Mouse (Mus musculus) limb, embryonic 13.5 days (tissue): ENCODE results near the gene Pgbd1. TPM values are rescaled to one million over a fixed set of nuclear protein-coding genes. Genes with fewer than 3 reads are reported as not detected.

Source experiments
- ATAC-seq: fragments of 200-750 bp; cut with Nextera tagmentation; 2 replicates; pipeline ENCODE4 v1.8.0; 2017; ENCODE audit warnings: low read depth, moderate number of reproducible peaks, moderate TSS enrichment; ENCODE audit not compliant: low FRiP score
- H3K27ac ChIP-seq: fragments of 300-500 bp; sonication (generic); 2 replicates; pipeline ENCODE4 v1.5.1; 2015; ENCODE audit warnings: inconsistent platforms, mild to moderate bottlenecking, moderate library complexity
- H3K27me3 ChIP-seq: fragments of 300-500 bp; sonication (generic); 2 replicates; pipeline ENCODE4 v1.6.1; 2015; ENCODE audit warnings: mild to moderate bottlenecking, inconsistent platforms
- H3K36me3 ChIP-seq: fragments of 300-500 bp; sonication (generic); 2 replicates; pipeline ENCODE4 v1.6.1; 2015; ENCODE audit warnings: inconsistent platforms, mild to moderate bottlenecking, moderate library complexity
- H3K4me1 ChIP-seq: fragments of 300-500 bp; sonication (generic); 2 replicates; pipeline ENCODE4 v1.6.1; 2015; ENCODE audit warnings: inconsistent platforms
- H3K4me2 ChIP-seq: fragments of 300-500 bp; sonication (generic); replicated peaks from 2 replicates; pipeline ENCODE4 v1.6.1; 2015; ENCODE audit warnings: inconsistent platforms, mild to moderate bottlenecking, moderate library complexity
- H3K4me3 ChIP-seq: fragments of 300-500 bp; sonication (generic); 2 replicates; pipeline ENCODE4 v1.5.1; 2015; ENCODE audit warnings: moderate library complexity, mild to moderate bottlenecking, inconsistent platforms
- H3K9ac ChIP-seq: fragments of 300-500 bp; sonication (generic); 2 replicates; pipeline ENCODE4 v1.6.1; 2015; ENCODE audit warnings: mild to moderate bottlenecking, inconsistent platforms
- H3K9me3 ChIP-seq: fragments of 300-500 bp; sonication (generic); 2 replicates; pipeline ENCODE4 v1.6.1; 2016; ENCODE audit warnings: inconsistent platforms
- WGBS: fragments of 180-500 bp; shearing (Covaris S2); methylation state at CpG from one replicate; pipeline ENCODE4 v1.1.7; 2015; 5-methylcytosine and 5-hydroxymethylcytosine counted together
- polyA plus RNA-seq: library from polyadenylated mRNA; unstranded; fragments of >200 nt; fragmentation: Nextera tagmentation; extraction: Ambion mirVana; gene quantifications from 2 replicates; pipeline ENCODE4 v1.2.1, GENCODE M21; 2015

Pgbd1 gene
- polyA plus RNA-seq, 1 experiment from 2014 or later = 3.7 TPM

GRCm38 (mm10) chr13:21453042-21453441, 12.2 kb upstream of the Pgbd1 start:
- peak overlapping the region; percentile 78 for H3K4me3 ChIP-seq
- peak overlapping the region; percentile 67 for H3K27ac ChIP-seq
- H3K36me3 ChIP-seq = peaks cover 23% of the 10 kb centered on the region
- peaks cover 12% of the 10 kb centered on the region for H3K4me1 ChIP-seq
- H3K9ac ChIP-seq = peak overlapping the region; percentile 81
- H3K9me3 ChIP-seq = no peaks in the 10 kb centered on the region
- WGBS = 2% methylated on average over 13 of the region's 13 CpGs
- H3K27me3 ChIP-seq = 0 out of 2 replicates have a peak, but pooled peaks cover 4% of the 10 kb centered on the region
- no peak; the same call in 1 of the 2 replicates for ATAC-seq
- peak overlapping the region; percentile 75 for H3K4me2 ChIP-seq

- WGBS = 88% methylated on average over 16 of the region's 16 CpGs
- Histone ChIP-seq H3K27ac (no peak overlapping the region), H3K9me3 (no peaks in the 10 kb centered on the region), H3K36me3 (peaks cover 70% of the 10 kb centered on the region), H3K4me3 (no peak overlapping the region), H3K4me1 (peaks cover 12% of the 10 kb centered on the region), H3K9ac (no peak overlapping the region), H3K4me2 (no peak overlapping the region), H3K27me3 (no peaks in the 10 kb centered on the region)
- no peak for ATAC-seq
These were observed 7.2 kb upstream of the Pgbd1 start for GRCm38 (mm10) chr13:21447856-21448614.

GRCm38 (mm10) chr13:21446796-21447195, 5.9 kb upstream of the Pgbd1 start:
- peaks cover 71% of the 10 kb centered on the region for H3K36me3 ChIP-seq

GRCm38 (mm10) chr13:21441207-21441572, 332 bp upstream of the Pgbd1 start:
- Histone ChIP-seq H3K4me1 (peaks cover 5% of the 10 kb centered on the region), H3K4me2 (peak overlapping the region; percentile 84), H3K27me3 (no peaks in the 10 kb centered on the region), H3K27ac (peak overlapping the region; percentile 63; the same call in 1 of the 2 replicates), H3K36me3 (peaks cover 30% of the 10 kb centered on the region), H3K9me3 (no peaks in the 10 kb centered on the region), H3K4me3 (peak overlapping the region; percentile 51), H3K9ac (peak overlapping the region; percentile 82)
- ATAC-seq = 0 out of 2 replicates have a peak, but pooled peaks have one; percentile 20
- 16% methylated on average over 10 of the region's 10 CpGs for WGBS

More at GRCm38 (mm10) chr13:21446796-21447195, 5.9 kb upstream of the Pgbd1 start:
- 0 out of 2 replicates have a peak, but pooled peaks cover 1% of the 10 kb centered on the region for H3K4me1 ChIP-seq
- no peak overlapping the region for H3K4me2 ChIP-seq
- H3K9ac ChIP-seq = no peak overlapping the region
- 94% methylated on average over 9 of the region's 9 CpGs for WGBS
- no peak overlapping the region for H3K4me3 ChIP-seq
- ATAC-seq = no peak
- H3K27me3 ChIP-seq = no peaks in the 10 kb centered on the region
- H3K9me3 ChIP-seq = no peaks in the 10 kb centered on the region
- H3K27ac ChIP-seq = no peak overlapping the region

- WGBS = 86% methylated on average over 4 of the region's 4 CpGs
- Histone ChIP-seq H3K9me3 (no peaks in the 10 kb centered on the region), H3K9ac (no peak overlapping the region), H3K36me3 (no peaks in the 10 kb centered on the region), H3K4me1 (peaks cover 5% of the 10 kb centered on the region), H3K27me3 (no peaks in the 10 kb centered on the region), H3K4me3 (no peak overlapping the region), H3K27ac (no peak overlapping the region), H3K4me2 (no peak overlapping the region)
- no peak for ATAC-seq
These were observed 5.4 kb downstream of the Pgbd1 start for GRCm38 (mm10) chr13:21435476-21435875.

GRCm38 (mm10) chr13:21427631-21428030, 13.2 kb downstream of the Pgbd1 start:
- no peaks in the 10 kb centered on the region for H3K36me3 ChIP-seq
- no peaks in the 10 kb centered on the region for H3K9me3 ChIP-seq
- H3K9ac ChIP-seq = no peak overlapping the region
- no peak for ATAC-seq
- no peak overlapping the region for H3K27ac ChIP-seq
- no peaks in the 10 kb centered on the region for H3K4me1 ChIP-seq
- WGBS = 94% methylated on average over 1 of the region's 1 CpGs
- H3K4me3 ChIP-seq = no peak overlapping the region
- no peaks in the 10 kb centered on the region for H3K27me3 ChIP-seq
- no peak overlapping the region for H3K4me2 ChIP-seq

- Histone ChIP-seq H3K27me3 (no peaks in the 10 kb centered on the region), H3K4me3 (no peak overlapping the region), H3K36me3 (no peaks in the 10 kb centered on the region), H3K9me3 (no peaks in the 10 kb centered on the region), H3K9ac (no peak overlapping the region), H3K4me2 (no peak overlapping the region), H3K27ac (no peak overlapping the region), H3K4me1 (no peaks in the 10 kb centered on the region)
- 73% methylated on average over 5 of the region's 5 CpGs for WGBS
- ATAC-seq = no peak
These were observed 17.6 kb downstream of the Pgbd1 start for GRCm38 (mm10) chr13:21423301-21423700.

- no peak for ATAC-seq
- 62% methylated on average over 6 of the region's 6 CpGs for WGBS
- no peak overlapping the region for H3K27ac ChIP-seq
- no peak overlapping the region for H3K9ac ChIP-seq
- H3K36me3 ChIP-seq = no peaks in the 10 kb centered on the region
- H3K9me3 ChIP-seq = no peaks in the 10 kb centered on the region
- H3K4me2 ChIP-seq = no peak overlapping the region
- H3K4me1 ChIP-seq = no peaks in the 10 kb centered on the region
- no peaks in the 10 kb centered on the region for H3K27me3 ChIP-seq
- H3K4me3 ChIP-seq = no peak overlapping the region
These were observed 22.0 kb downstream of the Pgbd1 start for GRCm38 (mm10) chr13:21418865-21419264.

- Histone ChIP-seq H3K4me2 (no peak overlapping the region), H3K9me3 (no peaks in the 10 kb centered on the region), H3K27ac (no peak overlapping the region), H3K36me3 (no peaks in the 10 kb centered on the region), H3K9ac (no peak overlapping the region), H3K4me1 (no peaks in the 10 kb centered on the region), H3K4me3 (no peak overlapping the region), H3K27me3 (no peaks in the 10 kb centered on the region)
- no peak for ATAC-seq
- 70% methylated on average over 6 of the region's 6 CpGs for WGBS
These were observed 23.4 kb downstream of the Pgbd1 start for GRCm38 (mm10) chr13:21417298-21418010.

- 91% methylated on average over 2 of the region's 2 CpGs for WGBS
- Histone ChIP-seq H3K9ac (no peak overlapping the region), H3K4me3 (no peak overlapping the region), H3K27me3 (no peaks in the 10 kb centered on the region), H3K27ac (no peak overlapping the region), H3K4me1 (no peaks in the 10 kb centered on the region), H3K9me3 (no peaks in the 10 kb centered on the region), H3K36me3 (no peaks in the 10 kb centered on the region), H3K4me2 (no peak overlapping the region)
- ATAC-seq = no peak
These were observed 25.1 kb downstream of the Pgbd1 start for GRCm38 (mm10) chr13:21415750-21416149.

- ATAC-seq = no peak
- Histone ChIP-seq H3K27me3 (no peaks in the 10 kb centered on the region), H3K27ac (no peak overlapping the region), H3K4me1 (no peaks in the 10 kb centered on the region), H3K4me2 (no peak overlapping the region), H3K9me3 (no peaks in the 10 kb centered on the region), H3K36me3 (no peaks in the 10 kb centered on the region), H3K4me3 (no peak overlapping the region), H3K9ac (no peak overlapping the region)
- WGBS = 74% methylated on average over 4 of the region's 4 CpGs
These were observed 25.6 kb downstream of the Pgbd1 start for GRCm38 (mm10) chr13:21415266-21415665.
